Mouse (Mus musculus): ENCODE results near the gene Hnrnpr. TPM values are rescaled to one million over a fixed set of nuclear protein-coding genes. Genes with fewer than 3 reads are reported as not detected.

The Hnrnpr gene
- polyA plus RNA-seq, 1 experiment, result 21.0 TPM

DNA sequence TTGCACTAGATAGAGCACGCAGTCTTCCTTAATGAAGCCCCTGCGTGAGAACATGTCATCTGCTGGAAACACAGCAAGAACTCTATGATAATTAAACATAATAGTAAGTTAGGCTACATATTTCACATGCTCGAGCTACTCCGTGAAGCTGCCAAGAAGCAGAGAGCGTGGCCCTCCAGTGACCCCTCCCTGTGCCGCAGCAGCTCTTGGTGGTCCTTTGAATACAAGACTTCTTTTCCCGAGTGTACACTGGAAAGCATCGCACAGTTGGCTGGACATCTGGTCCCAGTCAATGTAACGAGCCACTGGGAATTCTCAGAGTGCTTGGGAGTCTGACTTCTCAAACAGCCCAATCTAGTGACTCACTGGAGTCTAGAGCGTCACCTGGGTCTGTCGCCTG lies 97.1 kb downstream of the Hnrnpr start:
- WGBS, result 89% methylated on average over 11 of the region's 11 CpGs
- DNase-seq, result no peak
- H3K4me1 ChIP-seq (replicated peaks; ENCODE audit: control insufficient read depth, insufficient read depth, low read length), result no peaks in the 10 kb centered on the region
- no peak overlapping the region for H3K4me3 ChIP-seq (ENCODE audit: control insufficient read depth, insufficient read depth, low read length)
- no peak for TF ChIP-seq CTCF (IDR thresholded peaks at IDR 0.05; ENCODE audit: borderline replicate concordance, control insufficient read depth, extremely low read depth, insufficient read depth, low read length, poor library complexity)
- TF ChIP-seq POLR2A (IDR thresholded peaks at IDR 0.05; ENCODE audit: control insufficient read depth, extremely low read depth, insufficient read depth, low read length, poor library complexity), result no peak
- no peaks in the 10 kb centered on the region for H3K27me3 ChIP-seq (ENCODE audit: control insufficient read depth, insufficient read depth, low read length)
- no peaks in the 10 kb centered on the region for H3K36me3 ChIP-seq (ENCODE audit: control insufficient read depth, insufficient read depth, low read length)
- no peak overlapping the region for H3K27ac ChIP-seq (ENCODE audit: control insufficient read depth, insufficient read depth, low read length)

Other genes starting within 250 kb of the Hnrnpr start
- gene Id3, start 167.4 kb upstream of the Hnrnpr start, polyA plus RNA-seq (2012; rRNA removed), result 312 and 357 TPM in 2 replicates
- gene E2f2, start 138.5 kb upstream of the Hnrnpr start, polyA plus RNA-seq (2012; rRNA removed), result 164 and 208 TPM in 2 replicates
- 4.1 and 4.4 TPM in 2 replicates for gene Asap3, start 104.6 kb upstream of the Hnrnpr start, polyA plus RNA-seq (2012; rRNA removed)
- 0.66 and 1.8 TPM in 2 replicates for gene Tcea3, start 63.2 kb upstream of the Hnrnpr start, polyA plus RNA-seq (2012; rRNA removed)
- 15.6 and 18.7 TPM in 2 replicates for gene Zfp46, start 26.3 kb upstream of the Hnrnpr start, polyA plus RNA-seq (2012; rRNA removed)
- 0.24 and 0.57 TPM in 2 replicates for gene Htr1d, start 112.6 kb downstream of the Hnrnpr start, polyA plus RNA-seq (2012; rRNA removed)
- 0.14 and 0.19 TPM in 2 replicates for gene 6030445D17Rik, start 151.3 kb downstream of the Hnrnpr start, polyA plus RNA-seq (2012; rRNA removed)
- gene Luzp1, start 158.8 kb downstream of the Hnrnpr start, polyA plus RNA-seq (2012; rRNA removed), result 4.1 and 5.0 TPM in 2 replicates